Mouse (Mus musculus): ENCODE data around the gene Stxbp5.
"Not testable (repeated sequence)": the region's sequence is repeated elsewhere in the genome, so short reads cannot be mapped to it uniquely, and the experiment has no call there.

Stxbp5 gene

DNA sequence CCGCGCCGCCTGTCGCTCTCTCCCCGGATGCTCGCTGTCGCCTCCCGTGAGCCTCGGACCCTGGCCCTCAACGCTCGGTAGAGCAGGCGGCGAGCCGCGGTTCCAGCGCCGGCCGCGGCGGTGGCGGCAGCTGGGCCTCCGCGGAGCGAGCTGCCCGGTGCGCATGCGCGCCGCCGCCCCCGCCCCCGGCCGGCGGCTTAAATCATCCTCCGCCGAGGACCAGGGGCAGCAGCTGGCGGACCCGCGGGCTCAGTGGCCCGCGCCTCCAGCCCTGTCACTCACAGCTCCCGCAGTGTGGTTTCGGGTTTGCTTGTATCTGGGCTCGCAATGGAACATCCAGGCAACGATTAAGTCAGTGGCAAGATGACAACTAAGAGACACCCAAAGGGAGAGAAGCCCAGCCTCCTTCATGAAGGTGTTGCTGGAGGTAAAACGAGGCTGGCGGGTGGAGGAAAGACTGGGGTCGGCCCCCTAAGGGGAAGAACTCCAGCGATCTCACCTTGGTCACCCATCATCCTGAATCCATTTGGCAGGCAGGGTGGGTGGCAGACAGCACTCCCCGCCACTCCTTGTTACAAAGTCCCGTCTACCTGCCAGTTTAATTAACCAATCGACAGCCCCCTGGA lies at the start of gene Stxbp5:
Gene Stxbp5 (minus strand): TSS at position 9 of the 626 bp plus-strand sequence.
- peak; percentile 71 to 89 for DNase-seq

DNA sequence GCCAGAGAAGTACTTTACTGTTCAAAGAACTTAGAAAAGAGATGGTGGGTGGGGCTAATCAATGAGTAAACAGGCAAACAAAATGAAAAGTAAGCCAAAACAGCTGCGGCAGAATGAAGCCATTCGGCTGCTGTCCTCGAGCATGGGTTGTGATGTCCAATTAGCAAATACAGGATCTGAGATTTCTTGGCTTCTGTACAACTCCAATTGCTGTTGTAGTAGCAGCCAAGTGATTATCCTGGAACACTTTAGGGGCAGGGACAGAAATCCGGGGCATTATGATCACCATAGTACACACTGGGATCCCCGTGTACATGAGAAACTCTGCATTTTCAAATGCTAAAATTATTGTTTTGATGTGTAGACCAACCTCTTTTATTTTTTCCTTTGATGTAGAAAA lies 11.5 kb upstream of the Stxbp5 start:
- DNase-seq: no peak

GRCm38 (mm10) chr10:9907919-9908502 lies 7.1 kb upstream of the Stxbp5 start:
- DNase-seq: no peak

DNA sequence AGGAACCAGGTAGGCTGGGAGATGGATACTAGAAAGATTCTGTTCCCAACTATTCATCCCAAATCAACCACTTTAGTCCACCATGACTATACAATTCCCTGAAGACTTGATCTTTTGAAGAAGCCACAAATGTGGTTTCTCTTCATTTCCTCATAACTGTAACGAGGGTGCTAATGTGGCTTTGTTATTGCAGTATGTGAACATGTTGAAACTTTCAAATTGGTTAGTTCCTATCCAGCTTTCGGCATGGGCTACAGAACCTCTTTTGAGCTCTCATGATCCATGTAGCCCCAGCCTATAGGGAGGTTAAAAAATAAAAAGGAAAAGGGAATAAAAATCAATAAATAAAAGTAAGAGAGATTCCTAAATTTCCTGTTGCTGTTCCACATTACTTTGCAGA lies 6.6 kb upstream of the Stxbp5 start:
- no peak for DNase-seq

GRCm38 (mm10) chr10:9906185-9906584 lies 5.3 kb upstream of the Stxbp5 start:
- DNase-seq: no peak

GRCm38 (mm10) chr10:9901697-9902239 lies 889 bp upstream of the Stxbp5 start:
- DNase-seq: peak; percentile 77 to 90

GRCm38 (mm10) chr10:9900315-9901070 lies 386 bp downstream of the Stxbp5 start:
- DNase-seq: peak in 1 of 2 experiments; percentile 47

GRCm38 (mm10) chr10:9899816-9900215 lies 1.1 kb downstream of the Stxbp5 start:
- peak in 1 of 2 experiments; percentile 22 for DNase-seq

- DNase-seq: no peak
Observed at GRCm38 (mm10) chr10:9899086-9899485, 1.8 kb downstream of the Stxbp5 start.

- no peak for DNase-seq
Observed at GRCm38 (mm10) chr10:9897852-9898251, 3.0 kb downstream of the Stxbp5 start.

GRCm38 (mm10) chr10:9893562-9893961 lies 7.3 kb downstream of the Stxbp5 start:
- DNase-seq: no peak

DNA sequence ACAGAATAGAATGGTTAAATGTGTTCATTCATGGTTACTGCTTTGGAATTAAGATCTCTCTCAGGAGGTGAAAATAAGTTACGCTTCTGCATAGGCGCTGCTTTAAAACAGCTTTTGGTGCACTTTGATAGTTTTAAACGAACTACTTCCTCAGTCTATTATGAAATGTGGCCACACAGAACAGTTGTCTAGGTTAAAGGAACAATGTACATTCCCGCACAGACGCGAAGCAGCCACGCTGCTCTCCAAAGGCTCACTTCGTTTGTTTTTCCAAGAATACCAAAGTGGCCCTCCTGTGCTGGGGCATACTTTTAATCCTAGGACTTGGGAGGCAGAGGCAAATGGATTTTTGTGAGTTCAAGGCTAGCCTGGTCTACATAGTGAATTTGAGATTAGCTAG lies 11.2 kb downstream of the Stxbp5 start:
- no peak for DNase-seq

- DNase-seq: no peak
Observed at GRCm38 (mm10) chr10:9888655-9889054, 12.2 kb downstream of the Stxbp5 start.

- DNase-seq: not testable (repeated sequence)
Observed at GRCm38 (mm10) chr10:9881781-9882320, 19.0 kb downstream of the Stxbp5 start.

GRCm38 (mm10) chr10:9880070-9880728 lies 20.7 kb downstream of the Stxbp5 start:
- DNase-seq: no peak

GRCm38 (mm10) chr10:9878821-9879489 lies 21.9 kb downstream of the Stxbp5 start:
- no peak for DNase-seq

DNA sequence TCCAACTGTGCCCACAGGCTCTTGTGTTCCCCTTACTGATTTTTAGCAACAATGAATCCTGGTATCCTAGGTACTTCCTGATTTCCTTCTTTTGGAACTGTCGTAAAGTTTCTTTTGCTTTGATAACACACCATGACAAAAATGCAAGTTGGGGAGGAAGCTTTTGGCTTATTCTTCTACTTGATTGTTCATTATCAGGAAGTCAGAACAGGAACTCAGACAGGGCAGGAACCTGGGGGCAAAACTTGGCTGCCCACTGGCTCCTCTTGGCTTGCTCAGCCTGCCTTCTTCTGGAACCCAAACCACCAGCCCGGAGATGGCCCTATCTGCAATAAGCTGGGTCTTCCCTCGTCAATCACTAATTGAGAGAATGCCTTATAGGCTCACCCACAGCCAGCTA lies 25.0 kb downstream of the Stxbp5 start:
- no peak for DNase-seq

GRCm38 (mm10) chr10:9872143-9872542 lies 28.7 kb downstream of the Stxbp5 start:
- DNase-seq: peak; percentile 37 to 44

DNA sequence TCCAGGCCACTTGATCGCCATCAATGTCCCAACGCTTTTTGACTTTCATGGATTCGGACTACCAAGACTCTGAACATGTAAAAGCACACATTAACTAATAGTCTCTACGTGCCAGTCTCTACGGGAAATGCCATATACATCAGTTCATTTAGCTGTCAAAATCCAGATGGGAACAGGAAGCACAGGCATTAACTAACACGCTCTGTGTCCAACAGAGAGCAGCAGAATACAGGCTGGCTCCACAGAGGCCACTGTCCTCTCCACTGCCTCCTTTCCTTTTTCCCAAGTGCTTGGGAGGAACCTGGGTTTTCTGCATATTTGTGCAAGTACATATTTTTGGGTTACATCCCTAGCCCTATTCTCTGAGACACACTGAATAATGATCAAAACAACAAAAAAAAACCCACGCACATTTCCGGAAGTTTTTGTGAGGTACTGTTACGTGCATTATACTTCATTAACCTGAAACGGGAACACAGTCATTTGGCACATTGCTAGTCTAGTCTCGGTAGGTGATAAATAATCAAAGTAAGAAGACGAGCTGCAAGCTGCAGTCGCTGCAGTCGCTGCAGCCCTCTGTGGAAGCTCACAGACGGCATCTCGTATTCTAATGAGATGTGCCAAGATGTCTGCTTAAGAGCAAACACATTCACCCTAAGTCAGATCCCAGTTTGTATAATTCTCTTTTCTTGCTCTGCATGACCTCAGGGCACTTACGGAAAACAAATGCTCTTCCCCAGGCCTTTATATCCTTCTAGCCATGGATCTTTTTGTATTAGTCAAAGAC lies 33.9 kb downstream of the Stxbp5 start:
- DNase-seq: no peak

GRCm38 (mm10) chr10:9860022-9860421 lies 40.9 kb downstream of the Stxbp5 start:
- DNase-seq: no peak

GRCm38 (mm10) chr10:9859476-9859875 lies 41.4 kb downstream of the Stxbp5 start:
- no peak for DNase-seq

Data from cerebellum, adult 18-20 months (tissue).